ENCODE assay signal across 21 mouse cellular contexts in the genomic region with DNA sequence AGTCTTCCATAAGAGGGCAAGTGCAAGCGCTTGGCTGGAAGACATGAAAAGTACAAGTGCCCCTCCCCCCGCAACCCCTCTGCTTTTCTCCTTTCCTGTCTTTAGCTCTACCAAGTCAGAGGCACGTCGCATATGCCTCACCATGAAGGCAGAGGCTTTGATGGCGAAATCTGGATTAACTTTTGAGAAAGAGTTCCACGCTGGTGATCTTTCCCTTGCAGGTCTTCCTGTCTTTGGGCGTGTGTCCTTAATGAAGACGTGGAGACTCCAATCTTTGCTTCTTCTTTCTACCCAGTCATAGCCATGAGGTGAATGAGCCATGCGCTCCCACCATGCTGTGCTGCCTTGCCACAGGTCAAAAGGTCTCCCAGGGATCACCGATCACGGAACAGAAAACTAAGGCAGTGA. TPM values are rescaled to one million over a fixed set of nuclear protein-coding genes. Genes with fewer than 3 reads are reported as not detected.
A peak's percentile ranks its signal among the peaks of the same experiment; 100 is the strongest.
DNase-seq lines count a peak whose midpoint lies in the region; ATAC-seq and TF ChIP-seq lines count a peak whose summit lies in the region.
"Had no signal": no experiment of that assay in that cellular context is flagged by ENCODE, and none has a peak within 500 bp of the region (broad histone marks: within the 10 kb centered on the region; RNA-seq: fewer than 3 reads in every experiment).

No protein-coding gene starts in this region.

- WGBS in kidney, adult 2 months, result 83% methylated on average over 11 of the region's 11 CpGs
- WGBS in embryonic facial prominence, embryonic 10.5 days, result 61% methylated on average over 11 of the region's 11 CpGs
- 24% methylated on average over 11 of the region's 11 CpGs for WGBS in midbrain, embryonic 13.5 days

- H3K4me3 ChIP-seq in kidney, adult 2 months (ENCODE audit: insufficient read depth, low read depth, low read length), result no peak overlapping the region
- H3K4me3 ChIP-seq in embryonic facial prominence, embryonic 10.5 days, result no peak overlapping the region
- no peak overlapping the region for H3K4me3 ChIP-seq in midbrain, embryonic 13.5 days (replicated peaks)
- H3K4me3 ChIP-seq: heart, embryonic 13.5 days; hindbrain, embryonic 15.5 days; megakaryocyte, embryonic 14.5 days had no signal

- H3K27ac ChIP-seq in kidney, adult 2 months (ENCODE audit: insufficient read depth, low read depth, low read length), result peak overlapping the region; percentile 10
- peak overlapping the region; percentile 27; the same call in 1 of the 2 replicates for H3K27ac ChIP-seq in embryonic facial prominence, embryonic 10.5 days (replicated peaks)
- H3K27ac ChIP-seq in midbrain, embryonic 13.5 days, result no peak overlapping the region
- H3K27ac ChIP-seq: heart, embryonic 13.5 days; hindbrain, embryonic 15.5 days; stomach, postnatal 0 days had no signal

- peaks cover 34% of the 10 kb centered on the region for H3K4me1 ChIP-seq in kidney, adult 2 months (ENCODE audit: control insufficient read depth, insufficient read depth, low read length)
- peaks cover 33% of the 10 kb centered on the region for H3K4me1 ChIP-seq in embryonic facial prominence, embryonic 10.5 days
- H3K4me1 ChIP-seq in midbrain, embryonic 13.5 days (replicated peaks), result peaks cover 24% of the 10 kb centered on the region
- H3K4me1 ChIP-seq: megakaryocyte, embryonic 14.5 days had no signal

- no peaks in the 10 kb centered on the region for H3K9me3 ChIP-seq in embryonic facial prominence, embryonic 10.5 days
- H3K9me3 ChIP-seq in midbrain, embryonic 13.5 days, result no peaks in the 10 kb centered on the region
- H3K9me3 ChIP-seq: heart, embryonic 13.5 days; hindbrain, embryonic 15.5 days had no signal

- no peaks in the 10 kb centered on the region for H3K36me3 ChIP-seq in kidney, adult 2 months (ENCODE audit: control insufficient read depth, insufficient read depth, low read length)
- peaks cover 5% of the 10 kb centered on the region for H3K36me3 ChIP-seq in embryonic facial prominence, embryonic 10.5 days (replicated peaks)
- H3K36me3 ChIP-seq in midbrain, embryonic 13.5 days, result no peaks in the 10 kb centered on the region
- H3K36me3 ChIP-seq: heart, embryonic 13.5 days; hindbrain, embryonic 15.5 days had no signal

- 0 out of 2 replicates have a peak overlapping the region, but pooled peaks have one; percentile 11 for H3K4me2 ChIP-seq in midbrain, embryonic 13.5 days (replicated peaks)
- H3K4me2 ChIP-seq: heart, embryonic 13.5 days; hindbrain, embryonic 15.5 days had no signal

- H3K9ac ChIP-seq in midbrain, embryonic 13.5 days (replicated peaks), result no peak overlapping the region
- H3K9ac ChIP-seq: heart, embryonic 13.5 days; hindbrain, embryonic 15.5 days; liver, postnatal 0 days had no signal

- H3K27me3 ChIP-seq in kidney, adult 2 months (replicated peaks; ENCODE audit: control insufficient read depth, insufficient read depth, low read length), result no peaks in the 10 kb centered on the region
- H3K27me3 ChIP-seq in embryonic facial prominence, embryonic 10.5 days (replicated peaks; ENCODE audit: low read depth, poor library complexity, severe bottlenecking), result no peaks in the 10 kb centered on the region
- H3K27me3 ChIP-seq in midbrain, embryonic 13.5 days, result no peaks in the 10 kb centered on the region
- H3K27me3 ChIP-seq: heart, embryonic 13.5 days; hindbrain, embryonic 15.5 days; megakaryocyte, embryonic 14.5 days; Patski had no signal

- no peak for TF ChIP-seq CTCF in kidney, adult 2 months (conservative IDR thresholded peaks at IDR 0.05; ENCODE audit: insufficient read depth, insufficient read length, low read depth, low read length)

- ATAC-seq in midbrain, embryonic 13.5 days, result peak; percentile 55; the same call in 1 of the 2 replicates
- ATAC-seq: CD4-positive, CD25-positive, alpha-beta regulatory T cell, adult 4 months; liver, postnatal 0 days; Patski had no signal

- no peak for TF ChIP-seq POLR2A in kidney, adult 2 months (IDR thresholded peaks at IDR 0.05; ENCODE audit: low read depth, low read length)

- peak; percentile 33 for DNase-seq in embryo, embryonic 11 days
- DNase-seq in embryo, embryonic 9.5 days (ENCODE audit: extremely low spot score), result no peak
- peak; percentile 49 for DNase-seq in kidney, adult 2 months
- DNase-seq in kidney, postnatal 4 days, result no peak
- DNase-seq in embryonic facial prominence, embryonic 10.5 days (ENCODE audit: low spot score), result no peak
- no peak for DNase-seq in right cerebral cortex, postnatal 14 days
- DNase-seq in layer of hippocampus, adult 9-11 months, result no peak
- DNase-seq: adrenal gland, postnatal 10 days; cerebellum, adult 11 months; kidney, adult 18-20 months; layer of hippocampus, postnatal 36 days; liver; liver, postnatal 0 days; lung, postnatal 10 days had no signal

RNA-seq across cellular contexts. Expression of a gene that starts 27.8 kb away (rescaled TPM):
- 587 and 592 TPM in 2 replicates for polyA plus RNA-seq in kidney, adult 2 months (2012; rRNA removed)
- polyA plus RNA-seq in embryonic facial prominence, embryonic 10.5 days (2016; fragmentation: Nextera tagmentation; extraction: Ambion mirVana), result 116 TPM in 2 replicates
- 257 and 271 TPM in 2 replicates for polyA plus RNA-seq in midbrain, embryonic 13.5 days (2015; fragmentation: Nextera tagmentation; extraction: Ambion mirVana)

Comparison
In these comparisons a context has a peak if more than half of its experiments do, and no peak if none do; other contexts are left out.
1. DNase-seq: peak in embryo, embryonic 11 days (single experiment) and kidney, adult 2 months (single experiment); none in embryo, embryonic 9.5 days (single experiment), kidney, postnatal 4 days (0 of 2), embryonic facial prominence, embryonic 10.5 days (single experiment), right cerebral cortex, postnatal 14 days (single experiment) and layer of hippocampus, adult 9-11 months (single experiment).